Comparison of ENCODE assay signal across 8 mouse cellular contexts in the genomic region with DNA sequence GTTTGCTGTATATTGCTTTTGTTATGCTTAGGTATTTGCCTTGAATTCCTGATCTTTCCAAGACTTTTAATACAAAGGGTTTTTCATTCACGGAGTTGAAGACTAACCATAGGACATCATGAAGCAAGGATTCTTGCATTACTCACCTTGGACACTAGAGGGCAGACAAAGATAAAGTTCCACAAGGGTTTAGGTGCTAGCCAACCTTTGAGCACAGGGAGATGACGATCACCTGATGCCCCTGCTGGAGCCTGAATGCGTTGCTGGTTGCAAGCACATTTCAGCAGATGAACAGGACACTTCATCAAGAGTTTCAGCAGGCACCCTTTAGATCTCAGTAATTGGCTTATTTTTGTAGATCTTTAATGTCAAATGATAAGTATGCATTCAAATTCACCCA. TPM values are rescaled to one million over a fixed set of nuclear protein-coding genes. Genes with fewer than 3 reads are reported as not detected.
A peak's percentile ranks its signal among the peaks of the same experiment; 100 is the strongest.
DNase-seq lines count a peak whose midpoint lies in the region; ATAC-seq lines count a peak whose summit lies in the region.

No protein-coding gene starts in this region.

- H3K27ac ChIP-seq in heart, embryonic 12.5 days (ENCODE audit: poor library complexity, severe bottlenecking): no peak overlapping the region
- H3K27ac ChIP-seq in liver, embryonic 12.5 days: no peak overlapping the region
- no peak overlapping the region for H3K27ac ChIP-seq in neural tube, embryonic 12.5 days

- DNase-seq in A20 (ENCODE audit: low read depth, low spot score): peak; percentile 85
- peak; percentile 82 for DNase-seq in WW6 (ENCODE audit: low read depth, low spot score)
- DNase-seq in embryo, embryonic 11.5 days (ENCODE audit: low read depth, low spot score): peak; percentile 77
- DNase-seq in kidney, postnatal 10 days: peak; percentile 81
- peak; percentile 70 for DNase-seq in testis, postnatal 10 days (ENCODE audit: low spot score)

- H3K9me3 ChIP-seq in heart, embryonic 12.5 days (replicated peaks): no peaks in the 10 kb centered on the region
- H3K9me3 ChIP-seq in liver, embryonic 12.5 days (replicated peaks): no peaks in the 10 kb centered on the region
- H3K9me3 ChIP-seq in neural tube, embryonic 12.5 days: no peaks in the 10 kb centered on the region

- H3K9ac ChIP-seq in heart, embryonic 12.5 days: no peak overlapping the region
- no peak overlapping the region for H3K9ac ChIP-seq in liver, embryonic 12.5 days
- no peak overlapping the region for H3K9ac ChIP-seq in neural tube, embryonic 12.5 days

- ATAC-seq in heart, embryonic 12.5 days (ENCODE audit: insufficient number of reproducible peaks, low FRiP score): peak; percentile 53; the same call in 1 of the 2 replicates
- ATAC-seq in liver, embryonic 12.5 days: peak; percentile 44; the same call in 1 of the 2 replicates
- peak; percentile 79 for ATAC-seq in neural tube, embryonic 12.5 days (ENCODE audit: low FRiP score, low read depth)

- no peak overlapping the region for H3K4me3 ChIP-seq in heart, embryonic 12.5 days
- no peak overlapping the region for H3K4me3 ChIP-seq in liver, embryonic 12.5 days
- no peak overlapping the region for H3K4me3 ChIP-seq in neural tube, embryonic 12.5 days

- no peaks in the 10 kb centered on the region for H3K27me3 ChIP-seq in heart, embryonic 12.5 days (replicated peaks)
- H3K27me3 ChIP-seq in liver, embryonic 12.5 days (replicated peaks): no peaks in the 10 kb centered on the region; the same call in 1 of the 2 replicates
- H3K27me3 ChIP-seq in neural tube, embryonic 12.5 days (replicated peaks): no peaks in the 10 kb centered on the region

- no peak overlapping the region for H3K4me2 ChIP-seq in heart, embryonic 12.5 days
- H3K4me2 ChIP-seq in liver, embryonic 12.5 days: no peak overlapping the region
- H3K4me2 ChIP-seq in neural tube, embryonic 12.5 days (replicated peaks): no peak overlapping the region

- no peaks in the 10 kb centered on the region for H3K4me1 ChIP-seq in heart, embryonic 12.5 days (replicated peaks)
- H3K4me1 ChIP-seq in liver, embryonic 12.5 days: no peaks in the 10 kb centered on the region
- no peaks in the 10 kb centered on the region for H3K4me1 ChIP-seq in neural tube, embryonic 12.5 days

- no peaks in the 10 kb centered on the region for H3K36me3 ChIP-seq in heart, embryonic 12.5 days
- H3K36me3 ChIP-seq in liver, embryonic 12.5 days: no peaks in the 10 kb centered on the region
- no peaks in the 10 kb centered on the region for H3K36me3 ChIP-seq in neural tube, embryonic 12.5 days

- 4% methylated on average over 3 of the region's 3 CpGs for WGBS in heart, embryonic 12.5 days
- 5% methylated on average over 3 of the region's 3 CpGs for WGBS in liver, embryonic 12.5 days (ENCODE audit: insufficient replicate concordance)
- WGBS in neural tube, embryonic 12.5 days: 4% methylated on average over 3 of the region's 3 CpGs

RNA-seq across cellular contexts. Expression of gene Ciao2b, which starts 13.2 kb away (rescaled TPM):
- 187 and 195 TPM in 2 replicates for polyA plus RNA-seq in heart, embryonic 12.5 days (2016; fragmentation: Nextera tagmentation; extraction: Ambion mirVana)
- 71.8 and 74.7 TPM in 2 replicates for polyA plus RNA-seq in liver, embryonic 12.5 days (2016; fragmentation: Nextera tagmentation; extraction: Ambion mirVana)
- 118 and 122 TPM in 2 replicates for polyA plus RNA-seq in neural tube, embryonic 12.5 days (2016; fragmentation: Nextera tagmentation; extraction: Ambion mirVana)

RNA-seq across cellular contexts. Expression of gene Rrad, which starts 23.9 kb away (rescaled TPM):
- 299 and 301 TPM in 2 replicates for polyA plus RNA-seq in heart, embryonic 12.5 days (2016; fragmentation: Nextera tagmentation; extraction: Ambion mirVana)
- 0.79 and 1.2 TPM in 2 replicates for polyA plus RNA-seq in liver, embryonic 12.5 days (2016; fragmentation: Nextera tagmentation; extraction: Ambion mirVana)
- polyA plus RNA-seq in neural tube, embryonic 12.5 days (2016; fragmentation: Nextera tagmentation; extraction: Ambion mirVana): 3.5 and 6.0 TPM in 2 replicates

RNA-seq across cellular contexts. Expression of gene Cdh16, which starts 30.8 kb away (rescaled TPM):
- polyA plus RNA-seq in heart, embryonic 12.5 days (2016; fragmentation: Nextera tagmentation; extraction: Ambion mirVana): 16.1 and 18.6 TPM in 2 replicates
- 0.21 and 0.36 TPM in 2 replicates for polyA plus RNA-seq in liver, embryonic 12.5 days (2016; fragmentation: Nextera tagmentation; extraction: Ambion mirVana)
- not detected in 2 replicates for polyA plus RNA-seq in neural tube, embryonic 12.5 days (2016; fragmentation: Nextera tagmentation; extraction: Ambion mirVana)

Comparison
In these comparisons a context has a peak if more than half of its experiments do, and no peak if none do; other contexts are left out.
1. RNA of gene Rrad, which starts 23.9 kb away (polyA plus RNA-seq): 299 to 301 TPM in heart, embryonic 12.5 days; 3.5 to 6.0 TPM in neural tube, embryonic 12.5 days and 0.79 to 1.2 TPM in liver, embryonic 12.5 days; every median in the first group is over 10 times any median in the second.
2. RNA of gene Cdh16, which starts 30.8 kb away (polyA plus RNA-seq): 16.1 to 18.6 TPM in heart, embryonic 12.5 days; 0.21 to 0.36 TPM in liver, embryonic 12.5 days and not detected in neural tube, embryonic 12.5 days; every median in the first group is over 10 times any median in the second.
3. Peak in every context shown above with its lines, with median percentiles within 50 percentile points of each other: DNase-seq and ATAC-seq.